Mouse (Mus musculus): ENCODE results near the gene Map3k4. TPM values are rescaled to one million over a fixed set of nuclear protein-coding genes. Genes with fewer than 3 reads are reported as not detected.

The Map3k4 gene
- 38.8 and 50.8 TPM in 2 replicates for polyA plus RNA-seq (2015; fragmentation: Nextera tagmentation; extraction: Ambion mirVana)

DNA sequence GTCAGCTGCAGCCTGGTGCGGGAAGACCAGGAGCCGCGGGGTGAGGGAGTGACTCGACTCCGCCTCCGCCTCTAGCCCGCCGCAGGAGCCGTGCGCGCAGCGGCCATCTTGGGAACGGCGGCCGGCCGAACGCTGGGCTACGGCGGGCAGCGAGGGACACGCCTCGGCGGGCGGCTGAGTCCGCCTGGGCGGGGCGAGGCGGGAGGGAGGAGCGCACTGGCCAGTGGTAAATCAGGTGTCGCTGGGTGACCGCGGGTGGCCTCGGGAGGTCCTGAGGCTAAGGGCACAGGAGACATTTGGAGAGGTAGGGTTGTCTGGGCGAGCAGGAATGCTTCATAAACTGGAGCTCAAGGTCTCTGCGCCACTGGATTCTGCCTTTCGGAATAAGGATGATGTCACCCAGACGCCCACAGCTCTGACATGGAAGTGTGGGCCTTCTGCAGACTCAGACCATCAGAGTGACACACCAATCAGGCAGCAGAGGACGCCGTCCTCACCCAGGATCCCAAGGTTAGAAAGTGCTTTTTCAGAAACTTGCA, at the start of gene Map3k4:
TSS of gene Map3k4 (minus strand) at position 134 of the 539 bp plus-strand sequence.
- Histone ChIP-seq H3K4me1 (peaks cover 40% of the 10 kb centered on the region), H3K9ac (peak within 1 kb of the TSS; percentile 92), H3K36me3 (replicated peaks) (no peaks in the 10 kb centered on the region), H3K9me3 (no peaks in the 10 kb centered on the region), H3K27me3 (replicated peaks) (no peaks in the 10 kb centered on the region), H3K27ac (peak within 1 kb of the TSS; percentile 99), H3K4me2 (peak within 1 kb of the TSS; percentile 70), H3K4me3 (peak within 1 kb of the TSS; percentile 89)
- peak; percentile 95 for ATAC-seq (replicated peaks)
- under 1% methylated on average over 39 of the region's 39 CpGs for WGBS

- ATAC-seq (replicated peaks), result peak; percentile 68
- Histone ChIP-seq H3K27me3 (replicated peaks) (peaks cover 3% of the 10 kb centered on the region; the same call in 1 of the 2 replicates), H3K36me3 (replicated peaks) (no peaks in the 10 kb centered on the region), H3K9me3 (no peaks in the 10 kb centered on the region), H3K4me1 (peaks cover 9% of the 10 kb centered on the region), H3K9ac (no peak overlapping the region), H3K4me3 (no peak overlapping the region), H3K4me2 (no peak overlapping the region), H3K27ac (no peak overlapping the region)
- WGBS, result 29% methylated on average over 5 of the region's 5 CpGs
These were observed 48.9 kb upstream of the Map3k4 start for GRCm38 (mm10) chr17:12367373-12367930.

- Histone ChIP-seq H3K9ac (no peak overlapping the region), H3K27ac (no peak overlapping the region), H3K4me1 (peaks cover 5% of the 10 kb centered on the region), H3K36me3 (replicated peaks) (no peaks in the 10 kb centered on the region), H3K9me3 (no peaks in the 10 kb centered on the region), H3K27me3 (replicated peaks) (no peaks in the 10 kb centered on the region), H3K4me2 (no peak overlapping the region), H3K4me3 (no peak overlapping the region)
- ATAC-seq (replicated peaks), result no peak
- 54% methylated on average over 8 of the region's 8 CpGs for WGBS
These were observed 45.8 kb upstream of the Map3k4 start for GRCm38 (mm10) chr17:12364426-12364735.

- no peak overlapping the region for H3K4me2 ChIP-seq
- peaks cover 5% of the 10 kb centered on the region for H3K4me1 ChIP-seq
- H3K27ac ChIP-seq, result no peak overlapping the region
- no peaks in the 10 kb centered on the region for H3K36me3 ChIP-seq (replicated peaks)
- no peak overlapping the region for H3K4me3 ChIP-seq
- H3K27me3 ChIP-seq (replicated peaks), result no peaks in the 10 kb centered on the region
- 83% methylated on average over 11 of the region's 11 CpGs for WGBS
- no peak for ATAC-seq (replicated peaks)
- no peaks in the 10 kb centered on the region for H3K9me3 ChIP-seq
- no peak overlapping the region for H3K9ac ChIP-seq
These were observed 45.2 kb upstream of the Map3k4 start for GRCm38 (mm10) chr17:12363601-12364425.

- no peak overlapping the region for H3K27ac ChIP-seq
- ATAC-seq (replicated peaks), result no peak
- no peak overlapping the region for H3K4me2 ChIP-seq
- H3K9ac ChIP-seq, result no peak overlapping the region
- no peaks in the 10 kb centered on the region for H3K36me3 ChIP-seq (replicated peaks)
- H3K4me3 ChIP-seq, result no peak overlapping the region
- H3K27me3 ChIP-seq (replicated peaks), result no peaks in the 10 kb centered on the region
- peaks cover 5% of the 10 kb centered on the region for H3K4me1 ChIP-seq
- 91% methylated on average over 15 of the region's 15 CpGs for WGBS
- no peaks in the 10 kb centered on the region for H3K9me3 ChIP-seq
These were observed 41.3 kb upstream of the Map3k4 start for GRCm38 (mm10) chr17:12359876-12360275.

- H3K27me3 ChIP-seq (replicated peaks), result no peaks in the 10 kb centered on the region
- H3K4me3 ChIP-seq, result no peak overlapping the region
- H3K9ac ChIP-seq, result no peak overlapping the region
- WGBS, result 34% methylated on average over 1 of the region's 1 CpGs
- H3K36me3 ChIP-seq (replicated peaks), result no peaks in the 10 kb centered on the region
- ATAC-seq (replicated peaks), result no peak
- no peak overlapping the region for H3K4me2 ChIP-seq
- no peaks in the 10 kb centered on the region for H3K9me3 ChIP-seq
- no peak overlapping the region for H3K27ac ChIP-seq
- no peaks in the 10 kb centered on the region for H3K4me1 ChIP-seq
These were observed 34.2 kb upstream of the Map3k4 start for GRCm38 (mm10) chr17:12352781-12353180.

DNA sequence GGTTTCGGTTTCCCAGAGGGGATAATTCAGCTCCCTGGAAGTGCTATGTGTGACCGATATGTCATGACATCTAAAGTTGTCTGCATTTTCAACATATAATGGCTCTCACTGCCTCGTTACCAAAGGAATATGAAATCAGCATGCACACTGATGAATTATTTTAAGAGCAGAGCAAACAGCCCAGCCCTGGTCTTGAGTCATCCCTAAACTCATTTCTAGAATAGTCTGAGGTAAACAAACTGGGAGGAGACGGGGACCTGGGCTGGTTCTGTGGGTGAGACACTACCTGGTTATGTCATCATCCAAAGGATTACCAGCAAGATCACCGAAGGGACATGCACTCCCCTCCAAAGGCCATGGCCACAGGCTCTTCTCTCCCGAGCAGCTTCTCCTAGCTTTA, 33.0 kb upstream of the Map3k4 start:
- Histone ChIP-seq H3K4me3 (no peak overlapping the region), H3K4me2 (no peak overlapping the region), H3K4me1 (no peaks in the 10 kb centered on the region), H3K9ac (no peak overlapping the region), H3K27ac (no peak overlapping the region), H3K36me3 (replicated peaks) (no peaks in the 10 kb centered on the region), H3K9me3 (no peaks in the 10 kb centered on the region), H3K27me3 (replicated peaks) (no peaks in the 10 kb centered on the region)
- no peak for ATAC-seq (replicated peaks)
- 85% methylated on average over 6 of the region's 6 CpGs for WGBS

GRCm38 (mm10) chr17:12347462-12347861, 28.9 kb upstream of the Map3k4 start:
- WGBS, result 91% methylated on average over 1 of the region's 1 CpGs
- Histone ChIP-seq H3K4me2 (no peak overlapping the region), H3K9ac (no peak overlapping the region), H3K36me3 (replicated peaks) (no peaks in the 10 kb centered on the region), H3K9me3 (no peaks in the 10 kb centered on the region), H3K4me1 (no peaks in the 10 kb centered on the region), H3K27ac (no peak overlapping the region), H3K4me3 (no peak overlapping the region), H3K27me3 (replicated peaks) (no peaks in the 10 kb centered on the region)
- ATAC-seq (replicated peaks), result no peak

GRCm38 (mm10) chr17:12343702-12344376, 25.2 kb upstream of the Map3k4 start:
- ATAC-seq (replicated peaks), result no peak
- 76% methylated on average over 9 of the region's 9 CpGs for WGBS

GRCm38 (mm10) chr17:12337156-12337555, 18.6 kb upstream of the Map3k4 start:
- Histone ChIP-seq H3K4me3 (no peak overlapping the region), H3K27ac (no peak overlapping the region), H3K9ac (no peak overlapping the region), H3K9me3 (no peaks in the 10 kb centered on the region), H3K36me3 (replicated peaks) (no peaks in the 10 kb centered on the region), H3K4me1 (no peaks in the 10 kb centered on the region), H3K27me3 (replicated peaks) (no peaks in the 10 kb centered on the region), H3K4me2 (no peak overlapping the region)
- WGBS, result 75% methylated on average over 4 of the region's 4 CpGs
- ATAC-seq (replicated peaks), result no peak

More at GRCm38 (mm10) chr17:12343702-12344376, 25.2 kb upstream of the Map3k4 start:
- Histone ChIP-seq H3K4me1 (no peaks in the 10 kb centered on the region), H3K4me3 (no peak overlapping the region), H3K36me3 (replicated peaks) (no peaks in the 10 kb centered on the region), H3K9ac (no peak overlapping the region), H3K27ac (no peak overlapping the region), H3K27me3 (replicated peaks) (no peaks in the 10 kb centered on the region), H3K4me2 (no peak overlapping the region), H3K9me3 (no peaks in the 10 kb centered on the region)

DNA sequence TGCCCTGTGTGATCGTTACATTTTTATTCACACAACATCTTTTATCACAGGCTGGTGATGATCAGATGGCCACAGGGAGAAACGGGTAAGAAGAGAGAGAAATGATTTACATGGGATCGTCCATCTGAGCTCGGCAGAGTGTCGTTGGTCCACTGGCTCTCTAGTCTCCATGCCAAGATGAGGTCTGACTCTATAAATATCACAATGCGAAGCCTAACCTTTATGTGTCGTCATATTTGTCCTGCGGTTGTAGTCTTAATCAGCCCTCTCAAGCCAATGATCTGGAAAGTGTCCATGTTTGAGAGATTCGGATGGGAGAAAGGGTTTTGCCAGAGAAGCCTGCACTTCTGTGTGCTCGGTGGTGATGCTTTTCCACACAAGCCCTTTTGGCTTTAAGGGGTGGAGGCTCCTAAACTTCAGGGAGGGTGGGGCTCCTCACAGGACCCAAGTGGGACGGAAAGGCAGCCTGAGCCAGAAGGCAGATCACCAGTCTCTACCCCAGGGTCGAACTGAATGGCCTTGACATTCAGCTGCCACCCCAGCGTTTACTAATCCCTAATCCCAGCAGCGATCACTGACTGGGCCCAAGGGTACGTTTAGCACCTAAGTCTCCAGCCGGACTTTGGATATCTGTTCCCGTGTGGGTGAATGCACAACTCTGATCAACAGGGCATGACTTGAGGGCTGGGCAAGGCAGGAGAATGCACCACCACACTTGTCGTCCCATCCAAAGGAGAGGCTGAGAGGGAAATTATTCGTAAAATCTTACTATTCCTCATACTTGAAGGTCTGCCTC, 17.7 kb upstream of the Map3k4 start:
- Histone ChIP-seq H3K9me3 (no peaks in the 10 kb centered on the region), H3K4me3 (no peak overlapping the region), H3K27ac (no peak overlapping the region), H3K4me1 (no peaks in the 10 kb centered on the region), H3K9ac (no peak overlapping the region), H3K36me3 (replicated peaks) (no peaks in the 10 kb centered on the region), H3K27me3 (replicated peaks) (no peaks in the 10 kb centered on the region), H3K4me2 (no peak overlapping the region)
- no peak for ATAC-seq (replicated peaks)
- 82% methylated on average over 19 of the region's 19 CpGs for WGBS

DNA sequence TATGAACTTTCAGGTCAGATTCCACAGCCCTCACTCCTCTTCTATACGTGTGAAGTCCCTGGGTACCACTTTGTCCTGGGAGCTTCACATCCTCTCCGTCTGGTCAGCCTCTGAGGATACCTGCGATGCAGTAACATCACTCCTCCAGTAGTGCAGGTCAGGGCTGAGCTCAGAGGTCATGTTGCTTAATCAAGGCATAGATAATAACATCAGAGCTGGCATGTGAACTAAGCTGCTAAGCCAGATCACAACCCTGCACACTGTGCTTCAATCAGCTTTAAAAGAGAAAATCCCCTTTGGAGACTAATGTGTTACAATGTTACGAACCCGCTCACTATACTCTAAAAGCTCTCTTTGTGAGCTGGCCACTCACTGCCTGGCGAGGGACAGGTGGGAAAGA, 16.5 kb upstream of the Map3k4 start:
- no peak overlapping the region for H3K4me2 ChIP-seq
- H3K27me3 ChIP-seq (replicated peaks), result no peaks in the 10 kb centered on the region
- WGBS, result 34% methylated on average over 6 of the region's 6 CpGs
- H3K4me1 ChIP-seq, result no peaks in the 10 kb centered on the region
- no peaks in the 10 kb centered on the region for H3K36me3 ChIP-seq (replicated peaks)
- H3K9ac ChIP-seq, result no peak overlapping the region
- H3K27ac ChIP-seq, result no peak overlapping the region
- H3K4me3 ChIP-seq, result no peak overlapping the region
- no peaks in the 10 kb centered on the region for H3K9me3 ChIP-seq
- no peak for ATAC-seq (replicated peaks)
